Mouse (Mus musculus) left cerebral cortex, postnatal 14 days (tissue): ENCODE data around the gene Olig2. TPM values are rescaled to one million over a fixed set of nuclear protein-coding genes. Genes with fewer than 3 reads are reported as not detected.

Source experiments
- DNase-seq, 2 experiments: peaks; one replicate each; pipeline ENCODE4 v3.0.0; 2021 to 2022; ENCODE audit warnings: low spot score in 2 of 2, mixed read lengths in 1 of 2
- intact Hi-C: fragments of 180-260 bp; cut with DNase I; formaldehyde crosslinking; loops from one replicate; pipeline ENCODE4 v1.15.1; 2025
- long read RNA-seq, 2 experiments: library from polyadenylated mRNA; stranded (forward); transcript quantifications; one replicate each; pipeline ENCODE4 v2.0.0; 2021
- total RNA-seq, 2 experiments: library from RNA; stranded (reverse); gene quantifications; 2 replicates each; pipeline ENCODE4 v1.2.3; 2021

The Olig2 gene
- total RNA-seq = 10 to 100 TPM; 26.2 to 33.7 TPM
- long read RNA-seq, experiment 1, transcript Olig2-201 (2 exons, 2,530 nt) = major isoform, 46 of 63 reads
- long read RNA-seq, experiment 1, partial matches to known transcripts = 0 of 63 reads
- long read RNA-seq, experiment 1, other reads (novel, unspliced or antisense) = 17 of 63 reads
- long read RNA-seq, experiment 2, transcript Olig2-201 (2 exons, 2,530 nt) = major isoform, 38 of 60 reads
- long read RNA-seq, experiment 2, partial matches to known transcripts = 0 of 60 reads
- long read RNA-seq, experiment 2, other reads (novel, unspliced or antisense) = 22 of 60 reads

DNA sequence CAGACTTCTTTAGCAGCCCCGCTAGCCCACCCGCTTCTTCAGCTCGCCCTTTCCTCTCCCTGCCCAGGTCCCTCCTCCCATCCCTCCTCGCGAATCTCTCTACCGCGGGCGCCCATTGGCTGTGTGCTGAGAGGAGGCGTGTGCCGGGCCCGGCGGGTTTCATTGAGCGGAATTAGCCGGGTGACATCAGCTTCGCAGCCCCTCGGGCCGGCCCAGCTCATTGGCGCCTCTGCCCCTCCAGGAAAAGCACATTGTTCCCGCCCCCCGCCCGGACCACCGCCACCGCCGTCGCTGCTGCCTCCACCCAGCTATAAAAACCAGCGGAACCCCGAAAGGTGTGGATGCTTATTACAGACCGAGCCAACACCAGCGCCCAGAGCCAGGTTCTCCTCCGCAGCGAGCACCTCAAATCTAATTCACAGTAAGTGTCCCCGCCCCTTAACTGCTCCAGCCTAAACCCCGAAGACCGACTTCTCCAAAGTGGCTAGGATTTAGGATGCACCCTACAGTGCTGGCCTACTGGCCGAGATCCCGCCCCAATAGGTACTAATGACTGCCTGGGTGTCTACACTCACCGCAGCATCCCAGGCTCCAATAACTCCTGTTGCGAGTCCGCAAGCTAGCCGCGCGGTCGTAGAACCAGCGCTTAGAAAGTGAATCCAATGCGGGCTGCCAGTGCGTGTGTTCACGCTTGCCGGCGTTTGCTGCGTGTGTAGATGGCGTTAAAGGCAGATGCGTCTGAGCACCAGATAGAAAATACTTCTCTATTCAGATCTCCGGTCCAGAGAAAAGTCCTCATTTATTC is at the start of gene Olig2:
Olig2 (plus strand) TSS at position 225 of the 805 bp plus-strand sequence.
- DNase-seq = peak; percentile 56 to 58
- intact Hi-C loops = loop anchor here (10.0 kb wide), 1 partner anchor 121 kb away; no protein-coding TSS in a partner anchor

DNA sequence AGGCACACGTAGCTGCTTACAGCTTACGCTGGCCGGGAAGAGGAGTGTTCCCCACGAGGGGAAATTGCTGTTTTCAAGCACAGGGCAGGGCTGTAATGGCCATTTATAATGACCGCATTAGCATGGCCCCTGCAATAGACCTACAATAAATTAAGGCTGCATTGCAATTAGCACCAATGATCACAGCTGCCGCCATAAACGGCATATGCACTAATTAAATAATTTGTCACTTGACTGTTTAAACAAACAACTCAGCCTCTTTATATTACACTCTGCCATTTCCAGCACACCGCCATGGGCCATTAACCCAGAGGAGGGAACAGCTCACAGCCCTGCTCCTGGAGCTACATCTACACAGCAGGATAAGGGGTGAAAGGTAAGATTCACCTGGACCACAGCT is 49.4 kb upstream of the Olig2 start:
- DNase-seq = no peak
- intact Hi-C loops = no loop called here

DNA sequence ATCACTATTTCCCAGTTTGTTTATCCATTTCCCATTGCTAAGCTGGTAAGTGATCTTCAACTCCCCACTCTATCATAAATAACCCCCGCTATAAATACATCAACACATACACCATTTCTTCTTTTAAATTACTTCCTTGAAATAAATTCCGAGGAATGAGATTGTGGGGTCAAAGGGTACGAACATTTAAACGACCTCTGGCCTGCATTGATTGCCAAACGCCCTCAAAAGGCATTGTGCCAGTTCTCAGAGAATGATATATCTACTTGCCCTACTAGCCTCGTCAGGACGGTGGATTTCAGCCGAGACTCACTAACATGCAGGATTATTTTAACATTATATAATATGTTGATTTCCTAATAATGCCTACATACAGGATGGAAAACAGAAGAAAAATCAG is 38.2 kb upstream of the Olig2 start:
- intact Hi-C loops = no loop called here
- no peak for DNase-seq

DNA sequence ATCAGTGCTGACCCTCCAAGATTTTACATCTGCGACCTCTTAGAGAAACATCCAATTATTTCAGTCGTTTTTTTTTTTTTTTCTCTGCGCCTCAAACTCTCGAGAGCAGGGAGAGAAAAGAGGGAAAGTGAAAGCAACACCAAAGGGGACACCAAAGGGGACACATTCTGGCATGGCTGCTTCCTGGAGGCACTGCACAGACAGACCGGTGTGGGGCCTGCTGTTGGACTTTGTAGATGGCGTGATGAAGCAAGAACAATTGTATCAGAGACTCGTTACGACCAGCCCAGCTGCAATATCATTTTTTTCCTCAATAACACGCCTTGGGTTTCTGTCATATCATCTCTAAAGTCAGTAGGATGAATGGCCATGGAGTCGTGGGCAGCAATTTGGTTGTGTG is 37.6 kb upstream of the Olig2 start:
- no peak for DNase-seq
- intact Hi-C loops = no loop called here

DNA sequence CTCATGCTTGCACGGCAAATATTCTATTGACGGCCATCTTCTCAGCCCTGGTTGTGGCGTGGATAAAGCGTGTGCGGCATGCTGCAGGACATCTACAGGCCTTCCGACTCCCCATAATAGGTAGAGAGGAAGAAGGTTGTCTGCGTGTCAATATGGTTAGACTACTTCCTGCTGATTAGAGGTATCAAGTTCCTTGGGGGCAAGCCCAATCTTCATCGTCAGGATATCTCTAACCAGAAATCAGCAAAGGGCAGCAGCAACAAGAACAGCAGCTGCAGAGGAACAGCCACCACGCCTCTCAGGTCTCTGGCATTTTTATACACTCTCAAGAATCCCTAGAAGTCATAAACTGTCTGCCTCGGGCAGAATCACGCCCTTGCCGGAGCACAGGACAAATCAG is 37.0 kb upstream of the Olig2 start:
- no peak for DNase-seq
- intact Hi-C loops = no loop called here

DNA sequence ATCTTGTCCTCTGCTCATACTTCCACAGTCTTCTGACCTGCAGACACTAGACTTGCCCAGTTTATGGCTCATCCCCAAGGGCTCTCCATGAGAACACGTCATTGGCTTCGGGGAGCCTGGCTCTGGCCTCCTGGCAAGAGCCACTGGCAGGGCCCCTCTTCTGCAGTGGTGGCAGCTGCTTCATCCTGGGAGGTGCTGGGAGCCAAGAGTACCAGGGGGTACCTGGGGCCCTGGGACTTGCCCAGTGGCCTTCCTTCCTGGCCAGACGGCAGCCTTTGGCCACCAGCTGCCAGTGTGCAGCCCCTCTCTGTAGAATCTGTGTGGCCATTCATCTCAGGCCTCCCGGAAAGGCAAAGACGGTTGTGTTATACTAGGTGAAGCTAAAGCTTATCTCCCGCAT is 34.0 kb upstream of the Olig2 start:
- intact Hi-C loops = no loop called here
- DNase-seq = peak in 1 of 2 experiments; percentile 8

DNA sequence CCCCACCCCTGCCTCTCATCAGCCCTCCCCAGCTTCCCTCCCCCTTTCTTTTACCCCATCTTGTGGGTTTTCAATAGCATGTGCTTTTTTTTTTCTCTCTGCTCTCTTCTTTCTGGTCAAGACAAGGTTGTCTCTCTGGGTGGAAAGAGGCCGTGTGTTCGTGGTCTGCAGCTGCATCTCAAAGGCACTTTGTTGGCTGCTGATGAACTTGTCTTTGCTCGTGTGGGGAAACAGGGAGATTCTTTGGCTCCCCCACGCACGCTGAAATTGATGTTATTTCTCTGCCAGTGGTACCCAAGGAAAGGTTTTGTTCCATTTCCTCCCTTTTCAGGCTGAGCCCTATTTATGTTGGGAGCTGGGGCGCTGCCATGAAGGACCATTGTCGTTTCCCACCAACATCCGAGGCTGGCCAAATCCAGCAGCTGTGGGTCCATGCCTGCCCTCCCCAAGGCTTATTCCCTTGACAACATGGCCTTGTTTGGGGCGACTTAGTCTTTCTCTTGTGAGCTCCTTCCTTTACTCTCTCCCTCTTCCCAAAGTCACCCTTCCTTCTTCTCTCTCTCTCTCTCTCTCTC is 33.5 kb upstream of the Olig2 start:
- peak; percentile 51 to 70 for DNase-seq
- intact Hi-C loops = no loop called here

DNA sequence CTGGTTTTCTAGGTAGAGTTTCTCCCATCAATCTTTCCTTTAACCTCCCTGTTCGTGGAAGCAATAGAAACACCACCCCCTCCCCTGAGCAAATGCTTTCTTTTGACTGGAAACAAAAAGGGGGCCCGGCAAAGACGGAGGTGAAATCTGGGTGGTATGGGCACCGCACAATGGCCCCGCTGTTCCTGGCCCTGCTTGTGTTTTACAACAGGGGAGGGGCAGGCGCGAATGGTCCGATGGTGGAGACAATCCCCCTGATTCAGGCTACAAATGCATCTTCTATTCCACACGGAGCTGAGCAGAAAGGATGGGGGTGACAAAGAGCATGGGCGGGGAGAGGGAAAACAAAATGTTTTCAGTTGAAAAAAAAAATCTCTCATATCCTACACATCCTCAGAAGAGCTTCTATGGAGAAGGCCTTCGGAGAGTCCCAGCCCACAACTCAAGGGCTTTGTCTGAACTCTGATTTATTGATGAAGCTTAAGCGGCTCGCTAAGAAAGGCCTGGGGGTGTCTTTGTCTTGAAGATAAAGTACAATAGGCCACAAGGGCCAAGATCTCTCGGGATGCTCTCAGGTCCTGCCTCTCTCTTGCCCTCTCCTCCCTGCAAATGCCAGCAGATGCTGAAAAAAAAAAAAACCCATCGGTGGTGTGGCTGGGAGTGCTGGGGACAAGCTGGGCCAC is 32.4 kb upstream of the Olig2 start:
- DNase-seq = no peak

DNA sequence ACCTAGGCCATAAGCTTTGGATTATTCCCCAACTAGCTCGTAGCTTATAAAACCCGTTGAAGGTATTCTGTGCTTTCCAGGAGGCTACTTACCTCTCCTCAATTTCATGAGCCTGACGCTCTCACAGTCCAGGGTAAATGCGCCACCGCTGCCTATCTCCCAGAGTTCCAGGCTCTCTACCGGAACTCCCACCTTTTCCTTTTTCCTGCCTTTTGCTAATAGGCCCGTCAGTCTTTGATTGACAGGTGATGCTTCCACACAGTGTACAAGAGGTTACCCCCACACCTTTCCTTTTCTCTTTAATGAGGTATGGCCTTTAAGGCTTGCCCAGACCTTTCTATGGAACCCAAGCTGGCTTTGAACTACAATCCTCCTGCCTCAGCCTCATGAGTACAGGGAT is 25.4 kb upstream of the Olig2 start:
- intact Hi-C loops = no loop called here
- no peak for DNase-seq

More for the DNA sequence above, 32.4 kb upstream of the Olig2 start:
- intact Hi-C loops = no loop called here

GRCm38 (mm10) chr16:91202989-91203388 is 22.3 kb upstream of the Olig2 start:
- DNase-seq = no peak
- intact Hi-C loops = no loop called here

- no peak for DNase-seq
- intact Hi-C loops = no loop called here
Observed at GRCm38 (mm10) chr16:91206371-91206770, 18.9 kb upstream of the Olig2 start.

DNA sequence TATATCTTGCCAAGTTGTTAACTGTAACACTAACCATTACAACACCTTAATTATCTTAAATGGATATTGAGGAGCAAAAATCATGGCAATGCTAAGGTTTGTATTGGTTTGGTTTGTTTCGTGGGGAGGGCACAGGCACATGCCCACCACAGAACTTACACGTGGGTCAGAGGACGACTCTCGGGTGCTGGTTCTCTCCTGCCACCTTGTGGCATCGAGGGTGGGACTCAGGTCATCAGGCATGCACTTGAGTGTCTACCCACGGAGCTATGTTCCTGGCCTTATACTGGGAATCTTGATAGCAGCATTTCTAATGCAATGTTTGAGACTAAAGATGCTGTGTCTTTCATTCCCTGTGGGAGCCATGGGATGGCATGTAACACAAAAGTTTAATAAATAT is 8.2 kb upstream of the Olig2 start:
- DNase-seq = no peak
- intact Hi-C loops = loop anchor here (5.0 kb wide), 1 partner anchor 135 kb away; no protein-coding TSS in a partner anchor

DNA sequence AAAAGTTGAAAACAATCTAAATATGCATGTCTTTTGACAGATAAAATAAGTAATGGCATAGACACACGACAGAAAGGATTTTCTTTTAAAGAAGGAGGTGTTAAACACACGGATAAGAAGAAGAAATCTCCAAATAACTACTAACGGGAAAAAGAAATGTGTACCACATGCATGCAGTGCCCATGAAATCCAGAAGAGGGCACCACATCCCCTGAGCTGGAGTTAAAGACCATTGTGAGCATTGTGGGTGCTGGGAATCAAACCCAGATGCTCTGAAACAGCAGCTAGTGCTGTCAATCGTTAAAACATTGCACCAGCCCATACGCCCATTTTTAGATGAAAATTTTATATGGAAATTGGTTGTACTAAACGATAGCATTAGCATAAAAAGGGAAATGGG is 7.3 kb upstream of the Olig2 start:
- intact Hi-C loops = loop anchor here (5.0 kb wide), 1 partner anchor 136 kb away; no protein-coding TSS in a partner anchor
- DNase-seq = no peak

DNA sequence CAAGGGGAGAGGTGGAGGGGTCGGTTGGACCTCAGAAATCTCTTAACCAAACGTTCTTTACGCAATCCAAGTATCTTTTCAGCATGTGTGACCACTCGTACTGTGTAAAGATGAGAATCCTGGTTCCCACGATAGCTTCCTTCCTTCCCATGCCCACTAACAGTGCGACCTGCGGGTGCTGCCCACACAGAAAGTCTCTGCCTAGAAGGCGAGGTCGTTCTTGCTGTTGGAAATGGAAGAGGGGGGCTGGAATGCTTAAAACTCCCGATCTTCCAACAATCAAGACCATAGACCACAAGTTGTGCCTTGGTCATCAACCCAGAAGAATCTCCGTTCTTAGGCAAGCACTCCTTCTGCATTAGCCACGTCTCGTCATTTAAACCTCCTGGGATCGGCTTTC is 6.0 kb upstream of the Olig2 start:
- DNase-seq = no peak
- intact Hi-C loops = loop anchor here (5.0 kb wide), 1 partner anchor 137 kb away; no protein-coding TSS in a partner anchor

- DNase-seq = no peak
- intact Hi-C loops = loop anchor here (5.0 to 10.0 kb wide), 3 partner anchors 55 to 117 kb away; no protein-coding TSS in a partner anchor
Observed at GRCm38 (mm10) chr16:91222171-91222642, 3.0 kb upstream of the Olig2 start.

DNA sequence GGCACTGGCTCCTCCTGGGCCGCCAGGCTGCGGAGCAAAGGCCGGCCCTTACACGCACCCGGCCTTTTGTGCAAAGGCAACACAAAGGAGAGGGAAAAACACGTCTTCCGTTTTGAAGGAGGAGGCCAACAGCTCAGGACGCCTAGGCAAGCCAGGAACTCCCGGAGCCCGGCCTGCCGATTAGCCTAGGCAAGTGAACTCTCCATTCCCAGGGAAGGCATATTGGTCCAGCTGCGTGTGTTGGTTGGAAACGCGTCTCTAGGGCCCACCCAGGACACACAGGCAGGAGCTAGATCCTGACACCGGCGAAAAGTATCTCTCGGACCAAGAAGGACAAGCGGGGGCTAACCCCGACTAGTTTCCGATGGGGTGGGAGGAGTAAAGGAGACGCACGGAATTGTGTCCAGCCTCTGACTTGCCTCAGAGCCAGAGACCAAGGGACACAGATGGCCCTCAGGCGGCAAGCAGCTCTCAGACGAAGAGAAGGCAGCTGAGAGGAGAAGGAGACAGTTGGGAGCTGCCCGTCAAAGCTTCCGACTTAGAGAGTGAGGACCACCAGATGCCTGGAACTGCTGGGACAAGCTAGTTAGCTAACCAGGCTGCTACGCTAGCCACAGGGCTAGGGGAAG is 2.5 kb upstream of the Olig2 start:
- DNase-seq = peak in 1 of 2 experiments; percentile 23
- intact Hi-C loops = loop anchor here (5.0 to 10.0 kb wide), 3 partner anchors 55 to 118 kb away; no protein-coding TSS in a partner anchor

- intact Hi-C loops = loop anchor here (5.0 to 10.0 kb wide), 3 partner anchors 56 to 119 kb away; no protein-coding TSS in a partner anchor
Observed at GRCm38 (mm10) chr16:91223327-91224067, 1.8 kb upstream of the Olig2 start.

GRCm38 (mm10) chr16:91224068-91224402 is 1.2 kb upstream of the Olig2 start:
- no peak for DNase-seq
- intact Hi-C loops = loop anchor here (5.0 to 10.0 kb wide), 3 partner anchors 57 to 119 kb away; no protein-coding TSS in a partner anchor

More at GRCm38 (mm10) chr16:91223327-91224067, 1.8 kb upstream of the Olig2 start:
- no peak for DNase-seq
